Mouse (Mus musculus) cerebellum, adult 2 months (tissue): Measurements from ENCODE around the gene Gstz1.

ENCODE experiments used
- CTCF ChIP-seq: fragments of 200-500 bp; IDR thresholded peaks from 2 replicates; pipeline ENCODE4 v1.5.1; 2011; ENCODE audit warnings: low read depth, mild to moderate bottlenecking, control low read depth, low read length, moderate library complexity, borderline replicate concordance; ENCODE audit not compliant: insufficient read depth
- POLR2A ChIP-seq: fragments of 200-500 bp; IDR thresholded peaks from 2 replicates; pipeline ENCODE4 v1.6.1; 2011; ENCODE audit warnings: low read length, control low read depth, borderline replicate concordance; ENCODE audit not compliant: insufficient read depth

- no peak for TF ChIP-seq POLR2A
- TF ChIP-seq CTCF: no peak
These were observed 54.7 kb downstream of the Gstz1 start for GRCm38 (mm10) chr12:87201694-87202093.
